Mouse (Mus musculus) thymus, adult 2 months (tissue): ENCODE measurements around the gene Myh11.

ENCODE experiments used
- CTCF ChIP-seq: fragments of 200-500 bp; IDR thresholded peaks from 2 replicates; pipeline ENCODE4 v1.5.1; 2012; ENCODE audit warnings: mild to moderate bottlenecking, control low read depth, low read length, moderate library complexity, borderline replicate concordance; ENCODE audit not compliant: control insufficient read depth, poor library complexity, insufficient read depth; ENCODE audit errors: extremely low read depth
- POLR2A ChIP-seq: fragments of 200-500 bp; IDR thresholded peaks from 2 replicates; pipeline ENCODE4 v1.6.1; 2012; ENCODE audit warnings: mild to moderate bottlenecking, low read length, control low read depth, moderate library complexity; ENCODE audit not compliant: control insufficient read depth, poor library complexity, insufficient read depth; ENCODE audit errors: extremely low read depth

DNA sequence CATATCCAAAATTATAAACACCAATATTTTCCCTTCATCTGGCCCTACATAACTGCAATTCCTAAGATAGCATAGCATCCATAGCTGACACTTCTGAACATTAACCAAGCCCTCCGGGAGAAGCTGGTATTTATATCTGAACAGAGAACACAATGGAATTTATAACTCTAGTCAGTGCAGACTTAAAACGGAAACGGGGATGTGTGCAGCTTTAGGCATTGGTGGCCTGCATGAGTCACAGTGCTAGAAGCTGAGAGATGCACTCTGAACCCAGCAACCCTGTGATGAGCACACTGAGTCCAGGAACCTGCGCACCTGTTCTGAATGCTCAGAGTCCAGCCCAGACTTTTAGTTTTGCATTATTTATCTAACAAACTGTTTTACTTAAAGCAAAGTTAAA, 7.3 kb upstream of the Myh11 start:
- TF ChIP-seq CTCF (no peak), POLR2A (no peak)
